Mouse (Mus musculus): Measurements from ENCODE around the gene Hypk.
"Not testable (repeated sequence)": the region's sequence is repeated elsewhere in the genome, so short reads cannot be mapped to it uniquely, and the experiment has no call there.

DNA sequence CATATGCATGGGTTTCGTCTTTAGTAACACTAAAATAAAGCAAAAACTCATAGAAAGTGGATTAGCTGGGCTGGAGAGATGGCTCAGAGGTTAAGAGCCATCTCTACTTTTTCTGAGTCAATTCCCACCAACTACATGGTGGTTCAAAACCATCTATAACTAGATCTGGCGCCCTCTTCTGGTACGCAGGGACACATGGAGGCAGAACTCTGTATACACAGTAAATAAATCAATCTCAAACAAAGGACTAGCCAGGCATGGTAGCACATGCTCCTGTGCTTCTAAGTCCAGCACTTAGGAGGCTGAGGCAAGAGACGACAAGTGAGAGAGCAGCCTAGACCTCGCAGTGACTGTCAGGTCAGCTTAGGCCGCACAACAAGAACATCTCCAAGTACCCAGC is 48.5 kb downstream of the Hypk start:
- TF ChIP-seq CTCF (IDR thresholded peaks at IDR 0.05; ENCODE audit: extremely low read depth, insufficient read depth, insufficient read length, insufficient replicate concordance); POLR2A (IDR thresholded peaks at IDR 0.05; ENCODE audit: low read depth, low read length): not testable (repeated sequence)
